Mouse (Mus musculus): ENCODE data around the gene Vmn1r104.
"Not testable (repeated sequence)": the region's sequence is repeated elsewhere in the genome, so short reads cannot be mapped to it uniquely, and the experiment has no call there.

Gene Vmn1r104

GRCm38 (mm10) chr7:20533537-20533936 is at the start of gene Vmn1r104:
Vmn1r104 (plus strand) TSS chr7:20533837.
- not testable (repeated sequence) for DNase-seq (ENCODE audit: low read depth, low spot score)

- DNase-seq (ENCODE audit: low read depth, low spot score): not testable (repeated sequence)
These were observed 23.2 kb upstream of the Vmn1r104 start, which contains the start of gene Vmn1r103 for GRCm38 (mm10) chr7:20510434-20510833. Vmn1r103 (minus strand) TSS chr7:20510534.

- DNase-seq (ENCODE audit: low read depth, low spot score): not testable (repeated sequence)
These were observed 12.0 kb downstream of the Vmn1r104 start, which contains the start of gene Gm5726 for GRCm38 (mm10) chr7:20545657-20546056. Gm5726 (minus strand) TSS chr7:20545757.

GRCm38 (mm10) chr7:20576141-20576540 is 42.5 kb downstream of the Vmn1r104 start, which contains the start of gene Gm4141:
Gm4141 (minus strand) TSS chr7:20576241.
- DNase-seq (ENCODE audit: low read depth, low spot score): not testable (repeated sequence)
